Comparison of ENCODE assay signal across 20 mouse cellular contexts in genomic region chr16:30055927-30056326, GRCm38 (mm10). TPM values are rescaled to one million over a fixed set of nuclear protein-coding genes. Genes with fewer than 3 reads are reported as not detected.
DNase-seq lines count a peak whose midpoint lies in the region; ATAC-seq and TF ChIP-seq lines count a peak whose summit lies in the region.
"Had no signal": no experiment of that assay in that cellular context is flagged by ENCODE, and none has a peak within 500 bp of the region (broad histone marks: within the 10 kb centered on the region; RNA-seq: fewer than 3 reads in every experiment).

No protein-coding gene starts in this region.

- no peak for TF ChIP-seq POLR2A in thymus, adult 2 months (IDR thresholded peaks at IDR 0.05; ENCODE audit: control insufficient read depth, extremely low read depth, insufficient read depth, low read length, poor library complexity)

- H3K9ac ChIP-seq in lung, embryonic 15.5 days, result no peak overlapping the region
- no peak overlapping the region for H3K9ac ChIP-seq in intestine, embryonic 15.5 days
- H3K9ac ChIP-seq in stomach, embryonic 14.5 days (replicated peaks; ENCODE audit: low read depth, low read length), result no peak overlapping the region
- H3K9ac ChIP-seq: embryonic facial prominence, embryonic 13.5 days; forebrain, embryonic 12.5 days; heart, embryonic 15.5 days had no signal

- WGBS in lung, embryonic 15.5 days, result 60% methylated on average over 7 of the region's 7 CpGs
- 53% methylated on average over 7 of the region's 7 CpGs for WGBS in intestine, embryonic 15.5 days
- WGBS in stomach, embryonic 14.5 days, result 64% methylated on average over 7 of the region's 7 CpGs
- WGBS in thymus, adult 2 months, result 87% methylated on average over 7 of the region's 7 CpGs

- peak overlapping the region; percentile 35 for H3K27ac ChIP-seq in lung, embryonic 15.5 days
- peak overlapping the region; percentile 91 for H3K27ac ChIP-seq in intestine, embryonic 15.5 days
- peak overlapping the region; percentile 66; the same call in 1 of the 2 replicates for H3K27ac ChIP-seq in stomach, embryonic 14.5 days (ENCODE audit: low read length)
- H3K27ac ChIP-seq in thymus, adult 2 months (ENCODE audit: control insufficient read depth, insufficient read depth, low read length), result no peak overlapping the region
- H3K27ac ChIP-seq: embryonic facial prominence, embryonic 13.5 days; forebrain, embryonic 12.5 days had no signal

- no peak overlapping the region for H3K4me3 ChIP-seq in lung, embryonic 15.5 days
- H3K4me3 ChIP-seq in intestine, embryonic 15.5 days (replicated peaks), result no peak overlapping the region
- H3K4me3 ChIP-seq in stomach, embryonic 14.5 days (ENCODE audit: low read depth, low read length), result no peak overlapping the region
- H3K4me3 ChIP-seq in thymus, adult 2 months (ENCODE audit: control insufficient read depth, insufficient read depth, low read length), result no peak overlapping the region
- H3K4me3 ChIP-seq: embryonic facial prominence, embryonic 13.5 days; forebrain, embryonic 12.5 days; heart, adult 2 months; heart, embryonic 15.5 days had no signal

- TF ChIP-seq CTCF in thymus, adult 2 months (IDR thresholded peaks at IDR 0.05; ENCODE audit: borderline replicate concordance, control insufficient read depth, extremely low read depth, insufficient read depth, low read length, poor library complexity), result no peak

- no peaks in the 10 kb centered on the region for H3K27me3 ChIP-seq in lung, embryonic 15.5 days
- H3K27me3 ChIP-seq in intestine, embryonic 15.5 days (replicated peaks), result no peaks in the 10 kb centered on the region
- no peaks in the 10 kb centered on the region for H3K27me3 ChIP-seq in stomach, embryonic 14.5 days (ENCODE audit: control insufficient read depth, insufficient read depth, low read length)
- H3K27me3 ChIP-seq in thymus, adult 2 months (ENCODE audit: control insufficient read depth, insufficient read depth, low read length), result no peaks in the 10 kb centered on the region
- H3K27me3 ChIP-seq: embryonic facial prominence, embryonic 13.5 days; heart, embryonic 15.5 days had no signal

- no peaks in the 10 kb centered on the region for H3K9me3 ChIP-seq in lung, embryonic 15.5 days
- H3K9me3 ChIP-seq in intestine, embryonic 15.5 days, result no peaks in the 10 kb centered on the region
- no peaks in the 10 kb centered on the region for H3K9me3 ChIP-seq in stomach, embryonic 14.5 days (ENCODE audit: control insufficient read depth, low read depth, low read length)
- H3K9me3 ChIP-seq: embryonic facial prominence, embryonic 13.5 days; forebrain, embryonic 12.5 days; heart, embryonic 15.5 days had no signal

- no peak for ATAC-seq in lung, embryonic 15.5 days (ENCODE audit: borderline replicate concordance, extremely low read depth, low FRiP score, low TSS enrichment)
- ATAC-seq in intestine, embryonic 15.5 days, result peak; percentile 81
- no peak for ATAC-seq in stomach, embryonic 14.5 days (ENCODE audit: insufficient number of reproducible peaks, insufficient read depth, low FRiP score, low read depth)
- ATAC-seq: forebrain, embryonic 16.5 days had no signal

- no peak for DNase-seq in lung, postnatal 10 days
- DNase-seq in spleen, postnatal 14 days (ENCODE audit: low spot score in 2 of 2), result no peak
- no peak for DNase-seq in thymus, adult 2 months
- DNase-seq in layer of hippocampus, adult 18-20 months (ENCODE audit: low spot score in 2 of 2), result no peak
- DNase-seq: adrenal gland, adult 2 months; adrenal gland, postnatal 25 days; cerebellum, adult 18-20 months; cerebellum, adult 9-11 months; cerebellum, postnatal 36 days; gastrocnemius, postnatal 14 days; heart, adult 2 months; heart, postnatal 14 days had no signal

- H3K4me1 ChIP-seq in lung, embryonic 15.5 days, result peaks cover 73% of the 10 kb centered on the region
- H3K4me1 ChIP-seq in intestine, embryonic 15.5 days (replicated peaks), result peaks cover 41% of the 10 kb centered on the region
- H3K4me1 ChIP-seq in stomach, embryonic 14.5 days (ENCODE audit: control insufficient read depth, insufficient read depth, low read length), result peaks cover 33% of the 10 kb centered on the region
- 0 out of 2 replicates have a peak, but pooled peaks cover 2% of the 10 kb centered on the region for H3K4me1 ChIP-seq in thymus, adult 2 months (replicated peaks; ENCODE audit: control insufficient read depth, insufficient read depth, low read length)

- H3K36me3 ChIP-seq in lung, embryonic 15.5 days, result no peaks in the 10 kb centered on the region
- H3K36me3 ChIP-seq in intestine, embryonic 15.5 days, result no peaks in the 10 kb centered on the region
- no peaks in the 10 kb centered on the region for H3K36me3 ChIP-seq in stomach, embryonic 14.5 days (ENCODE audit: control insufficient read depth, insufficient read depth, low read length)
- H3K36me3 ChIP-seq in thymus, adult 2 months (ENCODE audit: control insufficient read depth, insufficient read depth, low read length), result no peaks in the 10 kb centered on the region
- H3K36me3 ChIP-seq: embryonic facial prominence, embryonic 13.5 days; forebrain, embryonic 12.5 days; heart, embryonic 15.5 days had no signal

- no peak overlapping the region for H3K4me2 ChIP-seq in lung, embryonic 15.5 days
- H3K4me2 ChIP-seq in intestine, embryonic 15.5 days (replicated peaks), result peak overlapping the region; percentile 47
- no peak overlapping the region for H3K4me2 ChIP-seq in stomach, embryonic 14.5 days (replicated peaks; ENCODE audit: low read depth, low read length)
- H3K4me2 ChIP-seq: embryonic facial prominence, embryonic 13.5 days; forebrain, embryonic 12.5 days; heart, embryonic 11.5 days; heart, embryonic 15.5 days had no signal

RNA-seq across cellular contexts. Expression of gene Hes1, which starts 8.3 kb away (rescaled TPM):
- 47.1 and 49.2 TPM in 2 replicates for polyA plus RNA-seq in lung, embryonic 15.5 days (2015; fragmentation: Nextera tagmentation; extraction: Ambion mirVana)
- 55.7 and 67.4 TPM in 2 replicates for polyA plus RNA-seq in intestine, embryonic 15.5 days (2015; fragmentation: Nextera tagmentation; extraction: Ambion mirVana)
- polyA plus RNA-seq in stomach, embryonic 14.5 days (2014; fragmentation: Nextera tagmentation; extraction: Ambion mirVana), result 74.1 and 75.8 TPM in 2 replicates
- polyA plus RNA-seq in thymus, adult 2 months (2012; rRNA removed), result 33.4 and 40.6 TPM in 2 replicates
- 10 to 100 TPM; 24.4 to 28.0 TPM for total RNA-seq in layer of hippocampus, adult 18-20 months (2021)
